Mouse (Mus musculus) ovary, postnatal 14 days (tissue): ENCODE measurements around the gene Trim14.

Source experiments
- DNase-seq: peaks from one replicate; pipeline ENCODE4 v3.0.0; 2022; ENCODE audit warnings: low spot score

The Trim14 gene

DNA sequence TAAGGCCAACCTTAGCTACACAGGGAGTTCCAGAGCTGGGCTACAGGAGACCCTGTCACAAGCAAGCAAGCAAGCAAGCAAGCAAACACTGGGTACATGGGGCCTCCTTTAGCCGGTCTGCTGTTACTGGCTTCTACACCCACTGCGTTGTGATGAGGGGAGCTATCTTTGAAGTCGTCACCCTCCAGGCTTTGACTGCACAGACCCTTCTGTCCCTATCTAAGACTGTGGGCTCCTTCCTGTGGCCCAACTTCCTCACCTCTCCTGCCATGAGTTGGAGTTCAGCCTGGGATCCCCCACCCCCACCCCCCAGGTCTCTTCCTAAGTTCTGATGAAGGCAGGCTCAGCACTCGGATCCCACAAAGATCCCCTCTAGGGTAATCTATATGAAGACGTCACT lies 26.1 kb upstream of the Trim14 start:
- no peak for DNase-seq

DNA sequence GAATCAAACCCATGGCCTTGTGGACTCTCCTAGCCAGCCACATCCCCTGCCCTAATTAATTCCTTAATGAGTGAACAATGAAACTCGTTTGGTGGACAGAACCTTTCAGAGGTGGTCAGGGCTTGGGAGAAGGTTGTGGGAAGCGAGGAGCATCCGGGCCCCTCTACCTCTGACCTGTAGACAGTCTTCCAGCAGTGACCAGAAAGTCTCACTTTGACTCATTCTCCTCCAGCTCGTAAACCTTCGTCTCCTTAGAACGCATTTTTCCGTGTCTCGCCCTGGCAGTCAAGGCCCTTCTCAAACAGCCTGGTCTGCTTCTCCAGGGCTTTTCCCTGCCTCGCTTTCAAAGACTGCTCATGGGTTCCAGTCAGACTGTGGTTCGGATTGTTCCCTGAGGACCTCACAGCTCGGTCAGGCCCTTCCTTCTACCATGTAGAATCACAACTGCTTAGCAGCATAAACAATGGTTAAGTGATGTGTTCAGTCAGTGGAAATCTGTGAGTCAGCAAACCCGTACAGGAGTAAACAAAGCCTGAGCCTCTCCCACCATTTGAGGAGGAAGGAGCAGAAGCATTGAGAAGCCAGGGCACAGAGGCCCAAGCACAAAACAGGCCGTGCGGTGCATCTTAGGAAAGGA lies 24.2 kb upstream of the Trim14 start:
- DNase-seq, result no peak

DNA sequence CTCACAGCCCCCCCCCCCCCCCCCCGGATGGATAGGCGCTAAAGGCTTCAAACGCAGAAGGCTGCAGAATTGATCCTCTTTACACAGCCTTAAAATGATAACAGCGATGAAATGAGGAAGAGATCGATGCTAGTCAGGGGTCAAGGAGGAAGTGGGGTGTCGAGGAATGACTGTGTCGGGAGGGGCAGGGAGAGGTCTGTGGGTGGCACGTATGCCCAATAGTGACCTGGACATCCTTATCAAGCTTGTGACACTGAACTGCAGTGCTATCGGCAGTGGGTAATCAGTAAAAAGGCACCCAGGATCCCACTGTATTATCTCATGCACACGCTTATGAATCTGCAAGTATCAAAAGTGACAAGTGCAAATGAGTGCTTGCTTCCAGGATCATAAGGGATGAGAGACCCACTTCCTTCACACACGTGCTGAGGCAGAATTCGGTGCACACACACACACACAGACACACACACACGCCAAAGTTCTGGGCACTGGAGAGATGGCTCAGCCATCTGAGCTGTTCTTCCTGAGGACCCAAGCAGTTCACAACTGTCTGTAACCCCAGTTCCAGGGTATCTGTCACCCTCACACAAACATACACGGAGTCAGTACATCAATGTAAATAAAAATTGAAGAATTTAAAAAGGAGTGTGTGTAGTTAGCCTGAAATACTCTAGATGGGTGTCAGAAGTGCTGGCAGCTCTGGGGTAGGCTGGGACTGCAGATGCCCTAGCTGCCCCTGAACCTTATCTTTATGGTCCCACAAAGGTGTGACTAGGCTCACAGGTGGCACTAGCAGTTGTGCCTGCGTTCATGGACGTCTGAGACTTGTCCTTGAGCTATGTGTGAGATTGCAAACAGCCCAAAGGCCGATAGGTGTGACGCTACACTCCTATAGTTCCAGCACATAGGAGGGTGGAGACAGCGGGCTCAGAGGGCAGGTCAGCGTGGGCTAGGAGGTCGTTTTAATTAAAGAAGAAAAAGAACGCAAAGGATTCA lies 23.0 kb upstream of the Trim14 start:
- no peak for DNase-seq

DNA sequence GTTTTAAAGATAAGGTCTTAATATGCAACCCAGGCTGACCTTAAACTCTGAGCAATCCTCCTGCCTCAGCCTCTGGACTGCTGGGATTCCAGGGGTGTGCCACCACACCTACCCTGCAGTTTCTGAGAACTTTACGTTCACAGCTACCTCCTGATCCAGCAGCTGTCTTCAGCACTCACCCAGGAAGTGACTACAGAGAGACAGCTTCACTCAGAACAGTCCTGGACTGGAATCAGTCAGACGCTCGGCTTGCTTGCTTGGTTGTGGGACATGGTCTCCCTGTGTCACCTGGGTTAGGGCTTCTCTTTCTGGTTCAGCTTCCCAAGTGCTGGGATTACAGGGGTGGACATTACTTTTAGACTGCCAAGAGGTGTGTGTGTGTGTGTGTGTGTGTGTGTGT lies 21.0 kb upstream of the Trim14 start:
- DNase-seq, result no peak

DNA sequence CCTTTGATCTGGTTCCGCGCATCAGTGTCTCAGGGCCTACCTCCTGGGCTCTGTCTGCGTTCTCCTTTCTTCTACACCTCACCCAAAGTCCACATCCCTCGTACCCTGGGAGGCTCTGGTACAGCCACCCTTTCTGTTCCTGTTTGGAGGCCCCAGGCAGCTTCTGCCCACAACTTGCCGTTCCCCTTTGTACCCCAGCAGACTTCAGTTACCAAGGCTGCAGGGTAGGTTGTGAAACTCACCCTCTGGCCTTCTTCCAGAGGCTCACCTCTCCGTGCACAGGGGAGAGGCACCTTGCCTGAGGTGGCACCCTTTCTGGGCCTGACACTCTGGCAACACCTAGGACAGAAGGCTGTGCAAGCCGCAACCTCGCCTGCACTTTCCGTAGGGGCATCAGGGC lies 19.8 kb upstream of the Trim14 start:
- DNase-seq, result no peak

DNA sequence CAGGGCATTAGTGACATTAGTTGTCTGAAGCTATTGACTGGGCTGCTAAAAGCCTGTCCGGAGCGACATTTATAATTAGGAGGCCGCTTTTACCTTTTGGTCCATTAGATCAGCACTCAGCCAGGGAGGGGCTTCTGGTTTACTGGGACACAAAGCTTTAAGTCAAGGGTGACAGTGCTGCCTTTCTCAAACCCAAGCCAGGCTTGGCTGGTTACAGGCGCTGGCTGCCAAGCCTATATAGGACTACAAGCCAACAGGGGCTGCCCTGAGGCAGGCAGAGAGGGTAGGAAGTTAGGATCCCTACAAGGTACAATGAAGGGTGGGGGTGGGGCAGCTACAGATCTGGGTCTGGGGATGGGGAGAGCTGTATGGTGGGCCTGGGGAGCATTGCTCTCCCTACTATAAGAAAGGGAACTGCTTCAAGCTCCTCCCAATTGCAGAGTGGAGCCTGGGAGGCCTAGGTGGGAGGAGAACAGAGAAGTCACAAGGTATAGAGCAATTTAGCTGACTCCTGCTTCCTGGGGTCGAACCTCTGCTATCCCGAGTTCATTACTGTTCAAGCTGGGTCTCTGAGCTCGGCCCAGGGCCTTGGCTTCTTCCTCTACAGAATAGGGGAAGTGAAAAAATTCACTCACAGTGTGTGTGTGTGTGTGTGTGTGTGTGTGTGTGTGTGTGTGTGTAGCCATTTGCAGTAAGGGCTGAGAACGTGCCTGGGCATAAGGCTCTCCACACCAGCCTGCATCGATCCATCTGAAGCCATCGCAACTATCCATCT lies 18.5 kb upstream of the Trim14 start:
- DNase-seq, result no peak

DNA sequence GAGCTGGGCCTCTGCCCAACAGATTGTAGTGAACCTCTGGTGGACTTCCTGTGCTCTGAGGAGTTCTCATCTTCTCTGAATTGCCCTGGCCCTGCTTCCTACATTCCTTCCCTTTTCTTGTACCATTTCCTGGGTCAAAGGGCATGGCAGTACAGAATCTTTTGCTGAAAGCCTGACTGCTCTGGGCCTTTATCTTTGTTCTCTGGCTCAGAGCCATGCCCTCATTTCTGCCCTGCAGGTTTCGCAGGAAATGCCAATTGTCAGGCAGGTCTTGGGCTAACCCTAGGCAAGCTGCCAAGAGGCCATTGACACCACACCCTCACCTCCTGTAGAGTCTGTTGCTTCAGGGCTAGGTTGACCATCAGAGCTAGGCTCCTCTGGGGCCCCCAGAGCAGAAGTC lies 17.9 kb upstream of the Trim14 start:
- DNase-seq, result peak; percentile 61

DNA sequence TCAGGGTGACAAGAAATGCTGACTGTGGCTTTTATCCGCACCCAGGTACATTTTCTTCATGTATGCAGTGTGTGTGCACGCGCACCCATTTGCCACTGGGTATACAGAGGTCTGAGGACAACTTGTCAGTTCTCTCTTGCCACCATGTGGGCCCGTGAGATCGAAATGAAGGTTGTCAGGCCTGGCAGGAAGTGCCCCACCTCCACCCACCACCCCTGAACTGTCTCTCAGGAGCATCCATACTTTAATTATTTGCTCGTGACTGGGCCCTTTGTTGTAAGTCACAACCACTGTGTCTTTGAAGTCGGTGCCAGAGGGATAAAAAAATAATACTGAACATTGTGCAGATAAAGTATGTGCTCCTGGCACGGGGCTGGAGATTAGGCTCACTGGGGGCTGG lies 14.5 kb upstream of the Trim14 start:
- no peak for DNase-seq

DNA sequence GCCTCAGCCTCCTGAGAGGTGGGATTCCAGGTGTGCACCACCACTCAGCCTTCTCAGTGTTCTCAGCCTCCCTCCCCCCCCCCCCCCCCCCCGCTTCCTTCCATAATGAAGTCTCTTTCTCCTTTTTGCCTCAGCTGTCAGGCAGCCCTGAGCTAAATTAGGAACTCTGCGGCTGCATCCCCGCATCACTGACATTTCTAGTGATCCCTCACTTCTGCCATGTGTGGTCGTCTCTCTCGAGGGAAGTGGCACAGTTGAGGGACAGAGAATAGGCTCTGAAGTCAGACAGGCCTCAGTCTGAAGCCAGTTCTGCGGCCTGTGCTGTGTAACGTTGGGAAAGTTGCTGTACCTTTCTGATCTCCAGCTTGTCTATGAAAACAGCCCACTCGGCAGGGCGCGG lies 14.0 kb upstream of the Trim14 start:
- DNase-seq, result no peak

DNA sequence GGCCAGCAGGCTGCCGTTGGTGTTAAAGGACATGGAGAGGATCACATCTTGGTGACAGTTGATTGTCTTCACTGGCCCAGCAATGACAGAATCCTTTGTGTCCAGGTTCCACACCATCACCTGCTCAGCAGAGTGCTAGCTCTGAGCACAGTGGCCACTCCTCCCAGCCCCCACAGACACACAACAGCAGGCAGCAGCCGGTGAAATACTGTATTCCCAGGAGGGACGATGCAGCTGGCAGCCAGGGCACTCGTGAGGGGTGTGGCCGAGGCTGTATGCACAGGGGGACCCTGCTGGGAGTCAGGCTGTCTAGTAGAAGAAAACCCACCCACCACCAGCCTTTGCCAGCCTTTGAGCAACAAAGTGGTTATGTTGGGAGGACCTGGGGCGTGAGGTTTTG lies 10.8 kb upstream of the Trim14 start:
- no peak for DNase-seq

DNA sequence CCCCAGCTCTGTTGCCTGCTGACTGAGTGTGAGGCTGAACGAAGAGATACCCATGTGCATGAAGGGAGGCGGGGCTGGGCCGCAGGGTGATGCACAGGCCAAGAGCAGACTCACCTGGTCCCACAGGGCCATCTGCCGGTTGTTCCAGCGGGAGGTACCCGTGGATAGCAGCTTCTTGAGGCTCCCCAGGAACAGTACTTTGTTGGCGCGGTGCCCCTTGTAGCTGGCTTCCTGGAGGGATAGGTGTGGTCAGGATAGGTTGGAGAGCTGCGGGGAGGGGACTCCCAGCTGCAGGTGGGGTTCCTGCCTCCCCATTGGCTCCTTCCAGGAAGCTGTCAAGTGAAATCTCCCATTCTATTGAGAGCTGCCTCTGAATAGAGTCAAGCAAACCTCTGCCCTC lies 9.6 kb upstream of the Trim14 start:
- no peak for DNase-seq

DNA sequence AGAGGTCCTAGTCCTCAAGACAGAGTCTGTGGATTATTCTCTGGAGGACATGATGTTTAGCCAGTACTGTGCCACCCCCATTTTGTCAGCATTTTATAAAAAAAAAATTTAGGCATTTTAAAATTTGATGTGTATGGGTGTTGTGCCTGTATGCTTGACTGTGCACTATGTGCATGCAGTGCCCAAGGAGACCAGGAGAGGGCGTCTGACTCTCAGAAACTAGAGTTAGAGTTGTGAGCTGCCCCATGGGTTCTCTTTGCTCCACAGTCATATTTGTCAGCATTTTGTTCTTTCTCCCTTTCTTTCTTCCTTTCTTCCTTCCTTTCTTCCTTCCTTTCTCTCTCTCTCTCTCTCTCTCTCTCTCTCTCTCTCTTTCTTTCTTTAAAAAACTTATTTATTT lies 8.4 kb upstream of the Trim14 start:
- no peak for DNase-seq

DNA sequence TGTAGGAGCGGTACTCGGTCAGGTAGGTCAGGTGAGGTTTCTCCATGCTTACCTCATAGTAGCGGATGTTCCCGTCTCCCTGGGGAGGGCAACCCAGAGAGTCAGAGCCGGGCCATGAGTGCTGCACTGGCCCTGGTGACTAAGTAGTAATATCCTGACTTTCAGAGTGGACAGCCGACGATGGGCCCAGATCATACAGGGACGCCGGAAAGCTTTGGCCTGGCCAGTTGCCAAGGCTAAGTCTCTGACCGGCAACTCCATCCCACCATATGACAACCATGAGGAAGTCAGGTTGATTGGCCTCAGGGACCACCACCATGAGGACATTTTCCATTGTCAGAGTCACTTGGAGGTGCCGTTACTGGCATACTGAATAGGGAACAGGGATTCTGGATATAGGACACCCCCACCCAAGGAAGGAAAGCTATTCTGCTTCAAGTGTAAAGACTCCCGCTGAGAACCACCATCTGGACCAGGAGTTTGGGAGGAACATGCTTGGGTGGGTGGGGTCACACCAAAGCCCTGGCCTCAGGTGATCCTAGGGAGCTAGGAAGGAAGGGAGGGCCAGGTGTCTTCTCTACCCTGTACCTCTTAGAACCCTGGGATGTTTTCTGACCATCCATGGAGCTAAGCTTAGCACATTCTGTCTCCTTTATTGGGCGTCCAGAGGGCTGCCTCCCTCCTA lies 7.6 kb upstream of the Trim14 start:
- no peak for DNase-seq

DNA sequence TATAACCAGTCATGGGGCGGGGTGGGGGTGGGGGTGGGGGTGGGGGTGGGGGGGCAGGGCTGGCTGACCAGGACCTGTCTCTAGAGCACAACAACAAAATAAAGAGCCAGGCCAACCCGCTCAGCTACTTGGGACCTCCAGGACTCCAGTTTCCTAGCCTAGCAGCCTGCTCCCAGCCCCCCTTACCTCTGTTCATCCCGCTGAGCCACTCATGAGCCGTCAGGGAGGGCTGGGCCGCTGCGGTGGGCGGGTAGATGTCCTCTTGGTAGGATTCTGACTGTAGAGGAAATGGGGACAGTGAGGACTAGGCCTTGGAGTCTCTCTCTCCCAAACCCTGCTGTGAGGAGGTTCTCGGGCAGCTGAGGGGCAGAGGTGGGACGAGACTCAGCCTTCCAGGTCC lies 5.8 kb upstream of the Trim14 start:
- DNase-seq, result no peak

DNA sequence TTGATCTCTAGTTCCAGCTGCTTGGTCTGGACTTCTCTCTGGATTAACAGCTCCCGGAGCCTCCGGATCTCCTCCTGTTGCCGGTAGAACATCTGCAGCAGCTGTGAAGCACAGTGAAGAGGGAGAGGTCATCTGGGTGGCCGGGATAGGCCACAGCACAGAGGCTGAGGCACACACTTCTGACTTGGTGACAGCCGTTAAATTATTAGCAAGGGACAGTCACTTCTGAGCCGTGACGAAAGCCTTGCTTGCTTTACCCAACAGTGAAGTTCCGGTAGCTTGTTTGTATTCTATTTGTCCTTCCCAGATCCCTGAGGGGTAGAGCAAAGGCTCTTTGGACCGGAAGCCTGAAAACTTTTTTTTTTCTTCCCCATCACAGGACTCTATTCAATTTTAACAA lies 3.2 kb upstream of the Trim14 start:
- no peak for DNase-seq

DNA sequence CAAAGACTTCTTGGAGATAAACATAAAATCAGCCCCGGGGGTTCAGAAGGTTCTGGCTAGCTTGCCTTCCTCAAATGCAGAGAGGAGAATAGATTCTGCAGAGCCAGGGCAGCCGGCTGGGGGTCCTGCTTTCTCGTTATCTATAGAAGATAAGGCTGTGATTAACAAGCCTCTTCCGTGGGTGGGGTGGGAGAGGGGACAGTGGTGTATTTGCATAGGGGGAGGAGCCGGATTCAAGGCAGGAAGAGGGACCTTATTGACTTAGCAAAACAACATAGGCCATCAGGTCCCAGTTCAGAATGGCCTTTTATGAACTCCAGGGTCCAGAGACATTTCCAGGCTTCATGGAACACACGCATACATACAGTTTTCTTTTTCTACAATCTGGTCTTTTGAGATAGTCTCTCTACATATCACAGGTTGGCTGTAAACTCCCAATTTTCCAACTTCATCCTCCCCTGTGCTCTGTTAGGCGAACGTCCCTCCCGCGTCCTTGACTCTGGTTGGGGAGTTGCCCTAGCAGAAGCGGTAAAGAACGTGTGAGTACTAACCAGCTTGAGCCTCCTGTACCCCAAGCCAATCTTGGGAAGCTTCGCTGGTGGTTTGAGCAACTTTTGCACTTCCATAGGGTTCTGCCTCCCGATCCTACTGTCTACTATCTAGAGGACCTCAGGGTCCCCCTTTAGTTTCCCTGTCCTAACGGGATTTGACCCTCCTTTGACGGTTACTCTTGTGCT lies 679 bp downstream of the Trim14 start:
- no peak for DNase-seq

DNA sequence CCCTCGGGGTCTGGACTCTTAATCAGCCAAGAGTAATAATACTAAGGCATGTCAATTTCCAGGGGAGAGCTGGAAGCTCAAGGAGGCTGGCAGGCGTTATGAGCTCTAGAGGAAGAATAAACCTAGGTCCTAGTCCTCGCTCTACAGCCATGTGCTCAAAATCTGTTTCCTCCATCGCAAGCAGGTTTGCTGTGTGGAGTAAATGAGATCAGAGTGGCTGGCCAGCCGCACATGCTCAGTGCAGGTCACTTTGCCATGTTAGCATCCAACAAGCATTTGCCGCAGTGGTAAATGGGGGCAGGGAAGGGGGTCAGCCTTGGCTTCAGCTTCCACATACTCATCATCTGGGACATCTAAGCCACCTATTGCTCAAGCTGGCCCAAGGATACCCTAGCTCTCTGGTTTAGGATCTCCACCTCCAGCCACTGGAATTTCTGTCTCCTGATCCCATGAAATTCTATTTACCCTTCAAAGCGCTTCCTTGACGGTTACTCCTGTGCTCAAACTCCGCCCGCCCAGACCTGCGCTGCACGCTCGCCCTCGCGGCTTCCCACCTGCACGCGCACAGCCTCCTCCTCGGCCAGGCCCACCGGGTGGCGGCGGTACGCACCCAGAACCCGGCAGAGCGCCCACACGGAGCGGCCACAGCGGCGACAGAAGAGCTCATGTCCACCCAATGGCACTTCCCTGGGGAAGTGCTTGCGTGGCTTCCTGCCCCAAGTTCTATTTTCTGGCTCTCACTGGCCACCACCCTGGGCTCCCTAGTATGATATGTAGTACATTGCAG lies 1.8 kb downstream of the Trim14 start:
- no peak for DNase-seq

DNA sequence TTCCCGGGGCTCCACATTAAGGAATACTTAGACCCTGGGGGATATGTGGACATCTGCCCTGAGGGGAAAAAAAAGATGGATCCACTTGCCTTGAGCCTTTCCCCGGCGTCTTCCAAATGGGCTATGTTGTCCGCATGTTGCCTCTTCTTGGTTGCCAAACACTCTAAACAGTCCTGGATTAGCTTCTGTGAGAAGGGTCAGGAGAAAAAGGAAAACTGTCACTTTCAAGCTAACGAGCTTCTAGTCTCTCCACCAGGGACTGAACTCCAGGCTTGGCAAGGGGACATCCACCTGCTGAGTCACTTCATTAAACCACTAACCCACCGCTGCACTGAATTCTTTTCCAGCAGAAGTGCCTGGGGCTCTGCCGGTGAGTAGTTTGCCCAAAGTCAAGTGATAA lies 3.0 kb downstream of the Trim14 start:
- no peak for DNase-seq

DNA sequence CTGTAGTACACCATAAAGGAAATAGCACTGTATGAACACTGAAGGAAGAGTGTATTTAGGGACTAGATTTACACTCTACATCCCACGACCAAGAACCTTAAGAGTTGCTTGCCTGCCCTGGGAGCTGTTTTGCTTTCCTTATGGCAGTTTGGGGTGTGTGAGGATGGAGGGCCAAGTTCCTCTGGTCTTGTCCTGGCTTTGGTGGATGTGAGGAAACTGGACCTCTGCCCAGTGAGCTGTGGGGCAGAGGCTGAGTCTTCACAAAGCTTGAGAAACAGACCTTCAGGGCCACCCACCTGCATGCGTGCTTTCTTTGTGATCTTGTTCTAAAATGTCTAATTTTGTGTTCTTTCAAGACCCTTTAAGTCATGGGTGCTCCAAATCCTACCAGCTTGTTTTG lies 3.4 kb downstream of the Trim14 start:
- no peak for DNase-seq

DNA sequence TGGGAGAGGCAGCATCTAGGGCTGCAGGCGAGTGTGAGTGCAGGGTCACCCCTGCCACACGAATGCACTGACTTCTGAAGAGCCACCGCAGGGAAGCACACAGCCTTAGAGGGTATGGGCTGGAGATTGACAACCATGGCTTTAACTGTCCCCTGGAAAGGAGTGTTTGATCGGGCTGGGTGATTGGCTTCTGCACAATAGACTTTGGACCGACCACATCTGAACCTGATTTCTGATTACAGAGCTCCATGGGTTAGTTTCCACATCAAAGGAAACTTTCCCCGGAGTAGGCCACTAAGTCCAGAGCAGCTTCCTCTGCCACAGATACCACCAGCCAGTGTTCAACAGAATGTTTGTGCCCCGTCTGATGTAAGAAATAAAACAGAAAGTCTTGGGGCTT lies 6.2 kb downstream of the Trim14 start:
- no peak for DNase-seq

DNA sequence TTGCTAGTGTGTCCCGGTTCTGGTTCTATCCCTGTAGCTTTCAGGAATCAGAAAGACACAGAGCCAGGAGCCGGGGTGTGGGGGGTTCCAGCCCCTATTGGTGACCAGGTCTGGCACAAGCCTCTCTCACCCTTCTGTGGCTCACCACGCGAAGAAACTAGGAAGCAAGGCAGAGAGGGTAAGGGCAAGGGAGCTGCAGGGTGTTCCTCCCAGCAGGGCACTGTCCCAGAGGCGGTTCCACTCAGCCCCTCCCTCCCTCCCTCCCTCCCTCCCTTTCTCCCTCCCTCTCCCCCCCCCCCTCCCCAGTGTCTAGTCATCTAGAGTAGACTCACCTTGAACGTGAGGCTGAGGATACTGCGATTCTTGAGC lies 8.4 kb downstream of the Trim14 start:
- no peak for DNase-seq
